Mouse (Mus musculus) cerebellum, adult 2 months (tissue): ENCODE results near the gene Nfya. TPM values are rescaled to one million over a fixed set of nuclear protein-coding genes. Genes with fewer than 3 reads are reported as not detected.

ENCODE experiments used
- DNase-seq, 2 experiments: peaks; one replicate each; pipeline ENCODE4 v3.0.0; 2021
- H3K27ac ChIP-seq: fragments of 200-500 bp; 2 replicates; pipeline ENCODE4 v1.5.1; 2012; ENCODE audit warnings: low read length, control low read depth, inconsistent platforms; ENCODE audit not compliant: insufficient read depth
- H3K27me3 ChIP-seq: fragments of 200-500 bp; 2 replicates; pipeline ENCODE4 v1.6.1; 2012; ENCODE audit warnings: inconsistent platforms, mild to moderate bottlenecking, low read length, moderate library complexity; ENCODE audit not compliant: control insufficient read depth, insufficient read depth
- H3K4me1 ChIP-seq: fragments of 200-500 bp; 2 replicates; pipeline ENCODE4 v1.6.1; 2011; ENCODE audit warnings: low read length; ENCODE audit not compliant: control insufficient read depth, insufficient read depth
- H3K4me3 ChIP-seq: fragments of 200-500 bp; replicated peaks from 2 replicates; pipeline ENCODE3; 2011; ENCODE audit warnings: mild to moderate bottlenecking, low read depth, low read length, control low read depth; ENCODE audit not compliant: insufficient read depth
- CTCF ChIP-seq: fragments of 200-500 bp; IDR thresholded peaks from 2 replicates; pipeline ENCODE4 v1.5.1; 2011; ENCODE audit warnings: low read depth, mild to moderate bottlenecking, control low read depth, low read length, moderate library complexity, borderline replicate concordance; ENCODE audit not compliant: insufficient read depth
- POLR2A ChIP-seq: fragments of 200-500 bp; IDR thresholded peaks from 2 replicates; pipeline ENCODE4 v1.6.1; 2011; ENCODE audit warnings: low read length, control low read depth, borderline replicate concordance; ENCODE audit not compliant: insufficient read depth
- WGBS: fragments of 180-500 bp; shearing (Covaris S2); methylation state at CpG from one replicate; pipeline ENCODE4 v1.1.7; 2018; 5-methylcytosine and 5-hydroxymethylcytosine counted together
- polyA plus RNA-seq: library from polyadenylated mRNA; depleted of rRNA; stranded (reverse); fragments of >200 nt; gene quantifications from 2 replicates; pipeline ENCODE4 v1.2.3, GENCODE M21; 2012

Gene Nfya
- polyA plus RNA-seq, 1 experiment: 20.3 TPM

GRCm38 (mm10) chr17:48385786-48386461 is 23.8 kb downstream of the Nfya start:
- Histone ChIP-seq H3K4me3 (no peak overlapping the region), H3K27me3 (no peaks in the 10 kb centered on the region), H3K27ac (no peak overlapping the region), H3K4me1 (no peaks in the 10 kb centered on the region)
- no peak for TF ChIP-seq POLR2A
- no peak for TF ChIP-seq CTCF
- WGBS: 53% methylated on average over 2 of the region's 2 CpGs
- DNase-seq: no peak

GRCm38 (mm10) chr17:48379050-48379449 is 30.7 kb downstream of the Nfya start:
- H3K4me3 ChIP-seq: no peak overlapping the region
- no peaks in the 10 kb centered on the region for H3K4me1 ChIP-seq
- H3K27me3 ChIP-seq: no peaks in the 10 kb centered on the region

GRCm38 (mm10) chr17:48376102-48376501 is 33.6 kb downstream of the Nfya start:
- TF ChIP-seq CTCF: no peak
- TF ChIP-seq POLR2A: no peak
- Histone ChIP-seq H3K27me3 (no peaks in the 10 kb centered on the region), H3K4me3 (no peak overlapping the region), H3K27ac (no peak overlapping the region), H3K4me1 (no peaks in the 10 kb centered on the region)
- no peak for DNase-seq
- WGBS: 86% methylated on average over 1 of the region's 1 CpGs

More at GRCm38 (mm10) chr17:48379050-48379449, 30.7 kb downstream of the Nfya start:
- no peak for DNase-seq
- TF ChIP-seq POLR2A (no peak), CTCF (no peak)
- no peak overlapping the region for H3K27ac ChIP-seq

GRCm38 (mm10) chr17:48372987-48373386 is 36.7 kb downstream of the Nfya start:
- Histone ChIP-seq H3K27ac (no peak overlapping the region), H3K4me1 (no peaks in the 10 kb centered on the region), H3K4me3 (no peak overlapping the region), H3K27me3 (no peaks in the 10 kb centered on the region)
- no peak for DNase-seq
- 82% methylated on average over 8 of the region's 8 CpGs for WGBS
- TF ChIP-seq POLR2A: no peak

GRCm38 (mm10) chr17:48371621-48372020 is 38.1 kb downstream of the Nfya start:
- no peak overlapping the region for H3K27ac ChIP-seq
- H3K4me1 ChIP-seq: no peaks in the 10 kb centered on the region
- no peak for DNase-seq
- no peak overlapping the region for H3K4me3 ChIP-seq
- no peaks in the 10 kb centered on the region; the same call in 1 of the 2 replicates for H3K27me3 ChIP-seq
- TF ChIP-seq POLR2A (no peak), CTCF (no peak)

- H3K4me1 ChIP-seq: peaks cover 11% of the 10 kb centered on the region
- H3K27me3 ChIP-seq: no peaks in the 10 kb centered on the region; the same call in 1 of the 2 replicates
- no peak overlapping the region for H3K27ac ChIP-seq
- WGBS: 85% methylated on average over 5 of the region's 5 CpGs
- H3K4me3 ChIP-seq: no peak overlapping the region
- no peak for DNase-seq
- TF ChIP-seq POLR2A (no peak), CTCF (no peak)
Observed at GRCm38 (mm10) chr17:48366806-48367205, 42.9 kb downstream of the Nfya start.

- Histone ChIP-seq H3K4me1 (peaks cover 11% of the 10 kb centered on the region), H3K27me3 (no peaks in the 10 kb centered on the region; the same call in 1 of the 2 replicates), H3K4me3 (no peak overlapping the region), H3K27ac (no peak overlapping the region)
- DNase-seq: no peak
- TF ChIP-seq CTCF (no peak), POLR2A (no peak)
- 77% methylated on average over 9 of the region's 9 CpGs for WGBS
Observed at GRCm38 (mm10) chr17:48365511-48366155, 44.1 kb downstream of the Nfya start.

GRCm38 (mm10) chr17:48363421-48363965 is 46.2 kb downstream of the Nfya start:
- WGBS: 34% methylated on average over 6 of the region's 6 CpGs
- DNase-seq: no peak
- Histone ChIP-seq H3K27ac (no peak overlapping the region), H3K4me3 (no peak overlapping the region), H3K4me1 (peaks cover 11% of the 10 kb centered on the region), H3K27me3 (no peaks in the 10 kb centered on the region; the same call in 1 of the 2 replicates)
- TF ChIP-seq CTCF: no peak
- TF ChIP-seq POLR2A: no peak
